Mouse (Mus musculus): ENCODE data around the gene Slc6a20a.

The Slc6a20a gene

GRCm38 (mm10) chr9:123638231-123638630 lies 40.5 kb downstream of the Slc6a20a start:
- no peak for DNase-seq (ENCODE audit: low spot score)

GRCm38 (mm10) chr9:123636771-123637170 lies 41.9 kb downstream of the Slc6a20a start:
- no peak for DNase-seq (ENCODE audit: low spot score)

DNA sequence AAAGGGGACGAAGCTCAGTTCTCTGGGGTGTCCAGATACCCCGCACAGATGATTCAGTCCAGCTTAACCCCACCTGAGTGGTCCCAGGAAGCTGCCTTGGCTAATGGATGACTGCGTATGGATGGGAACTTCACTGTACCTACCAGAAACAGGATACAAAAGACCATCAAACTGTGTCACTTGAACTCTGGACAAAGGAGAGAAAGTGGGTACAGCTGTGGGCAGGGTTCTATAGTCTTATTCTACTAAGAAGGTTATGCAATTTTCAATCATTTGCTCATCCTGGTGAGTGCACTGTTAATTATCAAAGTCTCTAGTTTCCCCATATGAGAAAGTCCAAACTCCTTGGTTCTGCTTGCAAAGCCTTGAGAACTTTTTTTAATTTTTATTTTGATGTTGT lies 45.7 kb downstream of the Slc6a20a start:
- DNase-seq (ENCODE audit: low spot score), result no peak

- no peak for DNase-seq (ENCODE audit: low spot score)
These were observed 46.4 kb downstream of the Slc6a20a start, which contains the start of gene Slc6a20b for GRCm38 (mm10) chr9:123632281-123632680. Gene Slc6a20b (minus strand): TSS chr9:123632565.

GRCm38 (mm10) chr9:123631666-123632065 lies 47.0 kb downstream of the Slc6a20a start:
- no peak for DNase-seq (ENCODE audit: low spot score)

- DNase-seq (ENCODE audit: low spot score), result no peak
These were observed 52.9 kb downstream of the Slc6a20a start for GRCm38 (mm10) chr9:123625821-123626220.

- DNase-seq (ENCODE audit: low spot score), result no peak
These were observed 53.9 kb downstream of the Slc6a20a start for GRCm38 (mm10) chr9:123624741-123625140.

GRCm38 (mm10) chr9:123620311-123621098 lies 58.2 kb downstream of the Slc6a20a start:
- DNase-seq (ENCODE audit: low spot score), result no peak

GRCm38 (mm10) chr9:123601529-123601928 lies 77.2 kb downstream of the Slc6a20a start:
- no peak for DNase-seq (ENCODE audit: low spot score)

DNA sequence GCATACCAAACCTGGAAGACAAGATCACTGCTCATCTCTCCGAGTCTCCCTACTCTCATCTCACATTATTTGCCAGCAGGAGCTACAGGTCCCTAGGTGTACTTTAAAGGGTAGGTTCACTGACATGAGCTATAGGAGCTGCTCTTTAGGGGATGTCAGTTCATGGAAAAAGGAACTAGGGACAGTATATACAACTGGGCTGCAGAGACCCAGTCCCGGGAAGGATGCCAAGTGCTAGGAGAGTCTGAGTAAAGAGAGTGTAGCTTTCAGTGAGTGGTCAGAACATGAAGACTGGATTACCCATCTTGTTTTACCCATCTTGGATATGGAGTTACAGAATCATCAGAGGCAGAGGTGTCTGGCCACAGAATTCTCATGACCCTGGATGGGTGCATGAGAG lies 81.3 kb downstream of the Slc6a20a start:
- DNase-seq (ENCODE audit: low spot score), result no peak

DNA sequence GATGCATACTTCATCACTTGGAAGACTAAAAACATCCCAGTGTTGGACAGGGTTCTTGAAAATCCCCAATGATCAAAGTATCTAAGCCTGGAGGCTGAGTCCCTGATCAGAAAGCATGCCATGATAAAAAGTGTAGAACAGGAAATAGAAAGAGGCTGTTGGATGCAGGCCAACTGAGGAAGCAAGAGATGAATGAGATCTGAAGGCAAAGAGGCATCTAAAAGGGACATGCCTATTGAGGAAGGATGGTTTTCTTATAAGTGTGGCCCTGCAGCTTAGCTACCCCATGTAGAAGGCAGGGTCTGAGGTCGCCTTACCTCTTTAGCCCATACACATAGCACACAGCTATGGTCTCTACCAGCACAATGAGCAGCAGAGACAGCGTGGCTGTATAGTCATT lies 81.8 kb downstream of the Slc6a20a start:
- no peak for DNase-seq (ENCODE audit: low spot score)

GRCm38 (mm10) chr9:123595194-123595593 lies 83.5 kb downstream of the Slc6a20a start:
- DNase-seq (ENCODE audit: low spot score), result no peak

DNA sequence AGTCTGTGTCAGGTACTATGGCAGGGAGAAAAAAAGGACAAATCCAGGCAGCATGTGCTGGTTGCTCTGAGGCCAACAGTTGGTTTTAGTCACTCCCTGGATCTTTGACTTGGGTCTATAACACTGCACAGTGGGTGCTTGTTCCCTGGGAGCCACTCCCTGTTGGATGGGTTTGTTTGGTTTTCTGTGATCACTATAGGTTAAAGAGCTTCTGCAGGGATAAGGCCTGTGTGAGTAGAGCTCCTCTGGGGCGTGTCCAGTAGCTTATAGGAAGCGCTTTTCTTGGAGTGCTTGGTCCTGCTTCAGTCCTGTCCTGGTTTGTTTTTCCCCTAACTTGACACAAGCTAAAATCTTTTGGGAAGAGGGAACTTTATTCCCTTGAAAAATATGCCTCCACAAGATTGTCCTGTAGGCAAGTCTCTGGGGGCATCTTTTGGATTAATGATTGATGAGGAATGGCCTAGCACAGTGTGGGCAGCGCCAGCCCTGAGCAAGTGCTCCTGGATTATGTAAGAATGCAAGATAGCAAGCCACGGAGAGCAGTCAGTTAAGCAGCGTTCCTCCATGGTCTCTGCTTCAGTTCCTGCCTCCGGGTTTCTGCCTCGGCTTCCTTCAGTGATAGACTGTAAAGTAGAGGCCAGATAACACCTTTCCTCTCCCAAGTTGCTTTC lies 89.3 kb downstream of the Slc6a20a start:
- DNase-seq (ENCODE audit: low spot score), result no peak

Data from MN1 (cell line).